Mouse (Mus musculus) testis, adult 10 weeks (tissue): Measurements from ENCODE around the gene Psg28. TPM values are rescaled to one million over a fixed set of nuclear protein-coding genes. Genes with fewer than 3 reads are reported as not detected.

Experiments used
- polyA plus RNA-seq: library from polyadenylated mRNA; stranded (reverse); fragments of 350-450 nt; fragmentation: Illumina TruSeq; extraction: RNeasy Lipid Tissue Mini Kit (QIAGEN cat#74804); gene quantifications from one replicate; pipeline ENCODE4 v1.2.3, GENCODE M21; 2014; ENCODE audit warnings: low read depth, low replicate concordance

Psg28 gene
- not detected for polyA plus RNA-seq

GRCm38 (mm10) chr7:18431941-18432340, at the start of gene Psg28:
TSS of gene Psg28 (minus strand) at chr7:18432041.

Other genes starting within 250 kb of the Psg28 start
- gene Mill1, start 186.7 kb downstream of the Psg28 start, polyA plus RNA-seq = not detected
- not detected for gene Psg18, start 77.0 kb downstream of the Psg28 start, polyA plus RNA-seq
- not detected for gene Psg26, start 52.1 kb upstream of the Psg28 start, polyA plus RNA-seq
- not detected for gene Psg25, start 100.2 kb upstream of the Psg28 start, polyA plus RNA-seq
- gene Psg27, start 135.3 kb upstream of the Psg28 start, polyA plus RNA-seq = not detected
- not detected for gene Psg23, start 184.5 kb upstream of the Psg28 start, polyA plus RNA-seq
- gene Psg21, start 224.7 kb upstream of the Psg28 start, polyA plus RNA-seq = not detected